Mouse (Mus musculus) ES-E14 (cell line): ENCODE measurements around the gene Ube2h. TPM values are rescaled to one million over a fixed set of nuclear protein-coding genes. Genes with fewer than 3 reads are reported as not detected.
A peak's percentile ranks its signal among the peaks of the same experiment; 100 is the strongest.

Experiments used
- DNase-seq: peaks from one replicate; pipeline ENCODE4 v3.0.0-alpha.2; 2013; ENCODE audit warnings: low read depth, low spot score
- H3K27ac ChIP-seq: 2 replicates; pipeline ENCODE4 v1.5.1; 2012; ENCODE audit warnings: low read depth, mild to moderate bottlenecking, low read length, moderate library complexity, mixed read lengths; ENCODE audit not compliant: poor library complexity, insufficient read depth, severe bottlenecking
- H3K36me3 ChIP-seq: 2 replicates; pipeline ENCODE4 v1.6.1; 2012; ENCODE audit warnings: mild to moderate bottlenecking, low read length, moderate library complexity, mixed read lengths; ENCODE audit not compliant: control insufficient read depth, poor library complexity, insufficient read depth, severe bottlenecking
- H3K4me1 ChIP-seq, 2 experiments: fragments of 150-350 bp in 1 of 2; sonication (generic) in 1 of 2; 2 replicates each; pipeline ENCODE4 v1.6.1; 2012; ENCODE audit warnings: low read length in 2 of 2, mild to moderate bottlenecking in 1 of 2, mixed read lengths in 1 of 2; ENCODE audit not compliant: control insufficient read depth in 2 of 2, insufficient read depth in 2 of 2, poor library complexity in 1 of 2
- H3K4me3 ChIP-seq, 2 experiments: fragments of 150-350 bp in 1 of 2; sonication (generic) in 1 of 2; 2 replicates each; pipeline ENCODE4 v1.5.1; 2012; ENCODE audit warnings: low read length in 2 of 2, low read depth in 1 of 2, mild to moderate bottlenecking in 1 of 2, mixed read lengths in 1 of 2; ENCODE audit not compliant: insufficient read depth in 1 of 2, poor library complexity in 1 of 2, severe bottlenecking in 1 of 2
- H3K9ac ChIP-seq: 2 replicates; pipeline ENCODE4 v1.6.1; 2012; ENCODE audit warnings: low read depth, mild to moderate bottlenecking, low read length, mixed read lengths; ENCODE audit not compliant: poor library complexity, insufficient read depth, severe bottlenecking
- H3K9me3 ChIP-seq: fragments of 150-350 bp; sonication (generic); 2 replicates; pipeline ENCODE4 v1.6.1; 2012; ENCODE audit warnings: low read depth, mild to moderate bottlenecking, low read length; ENCODE audit not compliant: control insufficient read depth, insufficient read depth
- CHD2 ChIP-seq: IDR thresholded peaks from 2 replicates; pipeline ENCODE4 v1.6.1; 2014; ENCODE audit warnings: mild to moderate bottlenecking, low read depth, low read length, inconsistent platforms
- HCFC1 ChIP-seq: IDR thresholded peaks from 2 replicates; pipeline ENCODE4 v1.6.1; 2012; ENCODE audit warnings: low read length, inconsistent platforms, borderline replicate concordance; ENCODE audit not compliant: insufficient read depth
- MAFK ChIP-seq: IDR thresholded peaks from 2 replicates; pipeline ENCODE4 v1.6.1; 2014; ENCODE audit warnings: mild to moderate bottlenecking, low read depth, low read length, inconsistent platforms; ENCODE audit not compliant: insufficient read depth
- ZC3H11A ChIP-seq: IDR thresholded peaks from 2 replicates; pipeline ENCODE4 v1.6.1; 2012; ENCODE audit warnings: low read depth, mild to moderate bottlenecking, inconsistent platforms, low read length, borderline replicate concordance
- ZNF384 ChIP-seq: IDR thresholded peaks from 2 replicates; pipeline ENCODE4 v1.6.1; 2012; ENCODE audit warnings: low read depth, low read length, inconsistent platforms
- in situ Hi-C, 2 experiments: fragments of 600-800 bp; cut with MboI; formaldehyde crosslinking; loops; one replicate each; pipeline ENCODE4 v1.15.1; 2025; ENCODE audit warnings: low sequenced_read_pairs in 2 of 2, inconsistent platforms in 1 of 2; ENCODE audit not compliant: unreplicated experiment in 2 of 2
- total RNA-seq: library from RNA; depleted of rRNA; stranded (reverse); fragments of 300-350 nt; gene quantifications from 2 replicates; pipeline ENCODE4 v1.2.3, GENCODE M21; 2012

The Ube2h gene
- total RNA-seq, 1 experiment, result 16.6 TPM

GRCm38 (mm10) chr6:30275159-30275847, 29.0 kb downstream of the Ube2h start:
- TF ChIP-seq ZNF384 (peak; percentile 62; the same call in 1 of the 2 replicates), MAFK (no peak)

DNA sequence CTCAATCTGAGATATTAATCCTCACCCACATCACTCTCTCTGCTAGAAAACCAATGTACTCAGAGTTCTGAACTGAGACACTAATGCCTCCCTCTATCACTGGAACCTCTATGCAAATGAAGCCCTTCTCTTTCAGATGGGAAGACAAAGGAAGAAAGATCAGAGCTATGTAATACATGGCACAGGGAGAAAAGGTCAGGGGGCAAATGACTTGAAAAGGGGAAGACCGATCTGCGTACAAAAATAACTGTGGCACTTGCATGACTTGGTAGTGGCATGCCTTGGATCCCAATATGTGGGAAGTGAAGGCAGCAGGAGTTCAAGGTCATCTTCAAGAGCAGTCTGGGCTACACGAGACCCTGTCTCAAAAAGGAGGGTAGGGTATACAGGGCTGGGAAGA, 31.4 kb downstream of the Ube2h start:
- no peak overlapping the region for H3K9ac ChIP-seq
- peaks cover 19 to 23% of the 10 kb centered on the region in 2 experiments for H3K4me1 ChIP-seq
- DNase-seq, result peak; percentile 48
- TF ChIP-seq CHD2, result no peak
- TF ChIP-seq ZNF384, result no peak
- no peak for TF ChIP-seq ZC3H11A
- no peak for TF ChIP-seq HCFC1
- TF ChIP-seq MAFK, result no peak
- in situ Hi-C loops, result no loop called here
- H3K36me3 ChIP-seq, result peaks cover 4% of the 10 kb centered on the region; the same call in 1 of the 2 replicates
- peak overlapping the region in 1 of 2 experiments; percentile 10; a peak in 2 of 4 replicates for H3K4me3 ChIP-seq
- peak overlapping the region; percentile 75; the same call in 1 of the 2 replicates for H3K27ac ChIP-seq
- no peaks in the 10 kb centered on the region for H3K9me3 ChIP-seq

More at GRCm38 (mm10) chr6:30275159-30275847, 29.0 kb downstream of the Ube2h start:
- in situ Hi-C loops, result no loop called here
- Histone ChIP-seq H3K27ac (no peak overlapping the region), H3K4me3 (no peak overlapping the region), H3K9me3 (no peaks in the 10 kb centered on the region), H3K9ac (no peak overlapping the region), H3K4me1 (peaks cover 19 to 22% of the 10 kb centered on the region in 2 experiments), H3K36me3 (0 out of 2 replicates have a peak, but pooled peaks cover 2% of the 10 kb centered on the region)
- DNase-seq, result no peak

DNA sequence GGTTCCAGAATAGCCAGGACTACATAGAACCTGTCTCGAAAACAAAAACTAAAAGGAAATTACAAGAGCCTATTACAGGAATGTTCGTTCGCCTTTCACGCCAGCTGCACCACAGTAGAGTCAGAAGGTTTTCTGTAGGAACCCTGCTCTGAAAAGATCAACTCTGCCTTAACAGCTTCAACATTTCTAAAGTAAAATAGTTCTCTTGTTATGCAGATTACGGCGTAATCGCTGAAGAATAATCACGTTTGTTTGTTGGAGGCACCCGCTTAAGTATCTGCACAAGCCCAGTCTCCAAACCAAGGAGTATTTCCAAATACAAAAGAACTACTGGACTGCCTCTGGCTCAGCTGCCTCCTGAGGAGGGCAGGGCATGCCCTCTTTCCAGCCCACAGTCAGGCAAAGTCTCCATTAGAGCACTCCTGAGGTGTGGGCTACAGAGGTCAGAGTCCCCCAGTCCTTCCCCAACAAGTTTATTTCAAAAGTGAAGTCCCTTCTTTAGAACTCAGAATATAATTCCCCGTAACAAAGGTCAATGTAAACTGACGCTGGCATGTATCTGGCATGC, 31.9 kb downstream of the Ube2h start:
- peak; percentile 92 for DNase-seq
- no peaks in the 10 kb centered on the region for H3K9me3 ChIP-seq
- H3K9ac ChIP-seq, result no peak overlapping the region
- no peak for TF ChIP-seq ZNF384
- TF ChIP-seq CHD2, result peak; percentile 57; the same call in 1 of the 2 replicates
- in situ Hi-C loops, result no loop called here
- peak overlapping the region in 1 of 2 experiments; percentile 10; a peak in 2 of 4 replicates for H3K4me3 ChIP-seq
- H3K4me1 ChIP-seq, result peaks cover 19 to 23% of the 10 kb centered on the region in 2 experiments
- peaks cover 5% of the 10 kb centered on the region; the same call in 1 of the 2 replicates for H3K36me3 ChIP-seq
- peak overlapping the region; percentile 75 for H3K27ac ChIP-seq

DNA sequence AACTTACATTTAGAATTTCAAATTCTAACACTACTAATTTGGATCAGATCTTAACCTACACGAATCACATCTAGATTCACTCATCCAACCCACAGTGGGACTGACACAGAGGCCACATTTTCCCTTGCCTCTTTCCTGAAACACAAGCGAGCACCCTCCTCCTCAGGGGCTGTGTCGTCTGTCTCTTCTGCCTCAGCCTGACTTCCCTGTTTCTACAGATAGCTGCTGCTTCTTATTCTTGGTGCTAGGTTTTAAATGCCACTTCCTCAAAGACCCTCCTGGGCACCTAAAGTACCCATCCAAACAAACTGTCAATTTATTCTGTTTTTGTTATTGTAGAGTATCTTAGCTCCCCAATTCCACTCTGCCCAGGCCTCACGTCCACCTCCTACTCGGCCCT, 34.5 kb downstream of the Ube2h start:
- Histone ChIP-seq H3K36me3 (peaks cover 7% of the 10 kb centered on the region; the same call in 1 of the 2 replicates), H3K9ac (no peak overlapping the region), H3K4me1 (peaks cover 16 to 23% of the 10 kb centered on the region in 2 experiments), H3K27ac (no peak overlapping the region), H3K4me3 (no peak overlapping the region), H3K9me3 (no peaks in the 10 kb centered on the region)
- TF ChIP-seq CHD2 (no peak), ZC3H11A (no peak), MAFK (no peak), HCFC1 (no peak), ZNF384 (no peak)
- DNase-seq, result no peak
- in situ Hi-C loops, result no loop called here
